Mouse (Mus musculus): ENCODE data around the gene Ccdc150.

DNA sequence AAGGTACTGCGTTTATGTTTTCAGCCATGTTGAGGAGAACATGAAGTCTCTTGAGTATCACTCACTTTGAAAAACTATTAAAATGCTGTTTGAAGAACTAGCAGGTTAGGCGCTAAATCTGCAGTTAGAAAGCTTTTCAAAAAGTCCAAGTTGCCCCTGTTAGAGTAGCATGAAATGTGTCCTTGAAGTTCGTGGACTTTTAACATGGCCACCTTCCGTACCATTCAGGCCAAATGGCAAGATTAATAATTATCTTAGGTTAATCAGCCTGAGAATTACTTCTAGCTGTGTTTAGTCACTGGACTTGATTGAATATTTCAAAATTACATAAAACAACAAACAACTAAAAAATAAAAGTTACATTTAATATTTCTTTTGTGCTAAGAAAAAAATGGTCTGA lies 104.3 kb downstream of the Ccdc150 start:
- TF ChIP-seq POLR2A (IDR thresholded peaks at IDR 0.05; ENCODE audit: borderline replicate concordance, low read depth, low read length): no peak
- no peak for TF ChIP-seq CTCF (IDR thresholded peaks at IDR 0.05; ENCODE audit: low read depth, low read length)

All from bone marrow macrophage, adult 2 months (primary cell).